Mouse (Mus musculus) G1E (cell line): ENCODE data around the gene Atxn10. TPM values are rescaled to one million over a fixed set of nuclear protein-coding genes. Genes with fewer than 3 reads are reported as not detected.

Experiments
- ATAC-seq: 2 replicates; pipeline ENCODE4 v1.8.0; 2016; ENCODE audit warnings: mild to moderate bottlenecking; ENCODE audit not compliant: insufficient number of reproducible peaks, poor library complexity, low FRiP score, severe bottlenecking; ENCODE audit errors: extremely low read depth
- DNase-seq: peaks from one replicate; pipeline ENCODE4 v3.0.0; 2012; ENCODE audit warnings: low spot score
- H3K27me3 ChIP-seq: 2 replicates; pipeline ENCODE4 v1.6.1; 2012; ENCODE audit warnings: mild to moderate bottlenecking, low read length, inconsistent platforms; ENCODE audit not compliant: insufficient read depth
- H3K36me3 ChIP-seq: replicated peaks from 2 replicates; pipeline ENCODE3; 2012; ENCODE audit warnings: mild to moderate bottlenecking, inconsistent platforms
- H3K4me1 ChIP-seq: 2 replicates; pipeline ENCODE4 v1.6.1; 2012; ENCODE audit warnings: low read depth, low read length, inconsistent platforms, mixed read lengths; ENCODE audit not compliant: insufficient read depth
- H3K4me3 ChIP-seq: 2 replicates; pipeline ENCODE4 v1.5.1; 2012; ENCODE audit warnings: low read depth, mild to moderate bottlenecking, inconsistent platforms, low read length, moderate library complexity, mixed read lengths
- H3K9me3 ChIP-seq: replicated peaks from 2 replicates; pipeline ENCODE4 v1.6.1; 2012; ENCODE audit warnings: inconsistent platforms
- CTCF ChIP-seq: IDR thresholded peaks from 2 replicates; pipeline ENCODE4 v1.5.1; 2012; ENCODE audit warnings: low read depth, low read length, inconsistent platforms, mixed read lengths
- GATA1 ChIP-seq: IDR thresholded peaks from 2 replicates; pipeline ENCODE4 v1.6.1; 2012; ENCODE audit warnings: borderline replicate concordance, low read length, inconsistent platforms, mixed read lengths
- GATA2 ChIP-seq: IDR thresholded peaks from 2 replicates; pipeline ENCODE4 v1.6.1; 2012; ENCODE audit warnings: low read depth, low read length, inconsistent platforms, borderline replicate concordance
- POLR2AphosphoS5 ChIP-seq: IDR thresholded peaks from 2 replicates; pipeline ENCODE4 v1.6.1; 2012; ENCODE audit warnings: low read depth, low read length, inconsistent platforms; ENCODE audit not compliant: insufficient replicate concordance
- TAL1 ChIP-seq: conservative IDR thresholded peaks from 2 replicates; pipeline ENCODE4 v1.6.1; 2012; ENCODE audit warnings: low read depth, low read length, inconsistent platforms, mixed read lengths
- polyA plus RNA-seq: library from polyadenylated mRNA; stranded (reverse); fragments of >175 nt; gene quantifications from 2 replicates; pipeline ENCODE4 v1.2.3, GENCODE M21; 2012
- total RNA-seq, 2 experiments: library from RNA; stranded (forward) in 1 of 2; stranded (reverse) in 1 of 2; fragments of 200-1000 nt in 1 of 2; fragments of >200 nt in 1 of 2; fragmentation: Nextera tagmentation in 1 of 2; gene quantifications; 2 replicates each; pipeline ENCODE4 v1.2.3; 2014 to 2017

Atxn10 gene
- total and polyA plus RNA-seq, 3 experiments = 92.9 to 185 (median 99.1) TPM

DNA sequence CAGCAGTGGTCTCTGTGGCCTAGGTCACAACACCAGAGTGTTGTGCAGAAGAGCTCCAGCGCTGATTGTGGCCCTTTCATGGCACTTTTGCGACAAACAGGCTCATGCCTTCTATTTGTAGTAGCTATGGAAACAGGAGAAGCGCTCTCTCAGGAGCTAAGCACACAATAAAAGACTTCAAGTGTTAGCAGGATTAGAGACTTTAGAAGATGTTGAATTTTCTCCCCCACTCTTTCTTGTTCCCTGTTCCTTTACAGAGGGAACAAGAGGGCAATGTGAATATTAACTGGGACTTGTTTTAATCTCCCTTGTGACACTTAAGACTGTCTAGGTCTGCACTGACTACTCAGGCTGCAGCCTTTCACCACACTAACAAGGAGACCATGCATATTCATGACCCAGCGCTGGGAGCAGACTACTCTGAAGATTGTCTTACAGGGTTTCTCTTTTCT is 122.6 kb downstream of the Atxn10 start:
- H3K4me1 ChIP-seq = no peaks in the 10 kb centered on the region
- H3K36me3 ChIP-seq = peaks cover 92% of the 10 kb centered on the region
- no peak for TF ChIP-seq TAL1
- no peak for TF ChIP-seq GATA1
- H3K9me3 ChIP-seq = no peaks in the 10 kb centered on the region
- no peaks in the 10 kb centered on the region for H3K27me3 ChIP-seq
- H3K4me3 ChIP-seq = no peak overlapping the region
- DNase-seq = no peak
- ATAC-seq = no peak

DNA sequence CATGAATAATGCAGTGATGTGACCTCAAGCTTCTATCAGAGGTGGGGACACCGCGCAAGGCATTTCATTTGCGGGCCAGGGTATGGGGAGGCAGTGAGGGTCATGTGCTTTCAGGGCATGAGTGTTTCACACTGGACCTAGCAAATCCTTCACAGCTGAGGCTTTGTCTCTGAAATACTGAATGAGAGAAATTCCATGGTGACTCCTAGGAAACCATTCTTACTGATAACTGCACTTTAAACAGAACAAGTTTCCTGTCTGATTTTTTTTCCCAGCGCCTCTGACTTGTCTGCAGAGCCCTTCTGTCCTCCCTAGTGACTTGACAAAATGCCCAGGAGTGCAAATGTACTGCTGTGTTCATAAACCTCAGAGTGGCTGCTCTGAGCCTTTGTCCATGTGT is 125.5 kb downstream of the Atxn10 start:
- no peak for ATAC-seq

GRCm38 (mm10) chr15:85462138-85462537 is 126.1 kb downstream of the Atxn10 start:
- H3K4me1 ChIP-seq = no peaks in the 10 kb centered on the region
- TF ChIP-seq TAL1 = no peak
- TF ChIP-seq GATA1 = no peak
- no peak for TF ChIP-seq CTCF
- no peak for TF ChIP-seq POLR2AphosphoS5
- TF ChIP-seq GATA2 = no peak
- H3K4me3 ChIP-seq = no peak overlapping the region
- no peaks in the 10 kb centered on the region for H3K27me3 ChIP-seq
- peaks cover 90% of the 10 kb centered on the region for H3K36me3 ChIP-seq
- DNase-seq (no peak), ATAC-seq (no peak)
- no peaks in the 10 kb centered on the region for H3K9me3 ChIP-seq

More for the DNA sequence above, 125.5 kb downstream of the Atxn10 start:
- DNase-seq = no peak
- H3K9me3 ChIP-seq = no peaks in the 10 kb centered on the region
- peaks cover 90% of the 10 kb centered on the region for H3K36me3 ChIP-seq
- H3K4me1 ChIP-seq = no peaks in the 10 kb centered on the region
- H3K4me3 ChIP-seq = no peak overlapping the region
- H3K27me3 ChIP-seq = no peaks in the 10 kb centered on the region
- TF ChIP-seq TAL1 (no peak), CTCF (no peak), GATA2 (no peak), POLR2AphosphoS5 (no peak), GATA1 (no peak)

DNA sequence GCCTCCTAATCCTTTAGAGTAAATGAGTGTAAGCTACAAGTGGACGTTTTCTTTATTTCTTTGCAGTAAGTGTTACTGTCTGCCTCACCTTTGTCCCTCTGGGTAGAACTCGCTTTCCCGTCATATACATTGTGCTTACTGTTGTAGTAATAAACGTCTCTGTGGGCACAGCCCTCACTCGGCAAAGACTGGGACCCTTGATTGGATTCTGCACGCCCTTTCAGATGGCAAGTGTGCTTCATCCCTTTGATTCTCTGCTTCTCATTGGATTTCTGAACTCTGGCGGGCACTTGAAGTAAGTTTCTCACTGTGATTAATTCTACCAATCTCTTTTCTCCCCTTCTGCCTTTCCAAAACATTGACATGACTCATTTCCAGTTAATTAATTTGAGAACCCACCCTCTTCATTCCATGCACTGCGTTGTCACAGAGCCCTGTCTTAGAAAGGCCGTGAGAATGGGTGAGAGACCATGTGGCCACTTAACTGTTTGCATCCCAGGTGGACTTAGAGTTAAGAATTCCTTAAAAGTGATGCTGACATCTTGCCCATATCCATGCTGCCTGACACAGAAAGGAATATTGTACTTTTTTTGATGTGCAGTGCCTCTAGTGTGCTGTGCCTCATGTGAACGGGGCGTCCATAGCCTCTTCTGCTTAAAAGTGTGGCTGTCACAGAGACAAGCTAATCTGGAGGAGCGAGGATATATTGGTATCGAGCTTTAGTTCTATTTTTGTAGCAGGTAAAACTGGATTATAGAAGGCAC is 127.2 kb downstream of the Atxn10 start:
- no peaks in the 10 kb centered on the region for H3K9me3 ChIP-seq
- DNase-seq = no peak
- H3K4me3 ChIP-seq = no peak overlapping the region
- no peak for TF ChIP-seq GATA2
- TF ChIP-seq POLR2AphosphoS5 = no peak
- no peak for TF ChIP-seq GATA1
- no peak for TF ChIP-seq CTCF
- TF ChIP-seq TAL1 = no peak
- peaks cover 87% of the 10 kb centered on the region for H3K36me3 ChIP-seq
- H3K4me1 ChIP-seq = no peaks in the 10 kb centered on the region
- no peaks in the 10 kb centered on the region for H3K27me3 ChIP-seq
- no peak for ATAC-seq

DNA sequence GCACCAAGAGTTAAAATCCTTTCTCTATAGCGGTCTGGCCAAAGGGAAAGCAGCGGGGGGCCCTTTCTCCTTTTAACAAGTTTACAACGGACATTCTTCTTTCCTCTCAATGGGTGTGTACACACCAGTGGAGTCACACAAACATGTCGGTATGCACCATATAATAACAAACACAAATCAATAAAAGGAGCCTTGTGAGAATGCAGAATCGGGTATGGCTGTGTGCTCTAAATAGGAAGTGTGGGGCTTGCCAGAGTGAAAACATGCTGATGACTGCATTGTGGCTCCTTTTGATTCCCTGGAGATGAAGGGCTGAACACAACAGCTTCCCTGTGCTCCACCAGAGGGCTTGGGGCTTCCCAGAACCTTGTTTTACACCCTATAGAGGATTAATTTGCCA is 128.1 kb downstream of the Atxn10 start:
- ATAC-seq = no peak
- no peak for TF ChIP-seq POLR2AphosphoS5
- TF ChIP-seq GATA1 = no peak
- TF ChIP-seq TAL1 = no peak
- no peak for TF ChIP-seq GATA2
- no peak for TF ChIP-seq CTCF
- H3K9me3 ChIP-seq = no peaks in the 10 kb centered on the region
- no peaks in the 10 kb centered on the region for H3K27me3 ChIP-seq
- H3K4me1 ChIP-seq = no peaks in the 10 kb centered on the region
- H3K36me3 ChIP-seq = peaks cover 86% of the 10 kb centered on the region
- no peak overlapping the region for H3K4me3 ChIP-seq
- DNase-seq = no peak

GRCm38 (mm10) chr15:85464823-85465565 is 128.9 kb downstream of the Atxn10 start:
- H3K36me3 ChIP-seq = peaks cover 82% of the 10 kb centered on the region
- no peaks in the 10 kb centered on the region for H3K4me1 ChIP-seq
- no peak for DNase-seq
- H3K9me3 ChIP-seq = no peaks in the 10 kb centered on the region
- no peak overlapping the region for H3K4me3 ChIP-seq
- TF ChIP-seq POLR2AphosphoS5 (no peak), CTCF (no peak), TAL1 (no peak), GATA2 (no peak), GATA1 (no peak)
- no peaks in the 10 kb centered on the region for H3K27me3 ChIP-seq
- no peak for ATAC-seq
